Mouse (Mus musculus): ENCODE results near the gene Fbxw9. TPM values are rescaled to one million over a fixed set of nuclear protein-coding genes. Genes with fewer than 3 reads are reported as not detected.

The Fbxw9 gene
- polyA plus RNA-seq (2015; fragmentation: Nextera tagmentation; extraction: Ambion mirVana), result 29.0 and 29.4 TPM in 2 replicates

DNA sequence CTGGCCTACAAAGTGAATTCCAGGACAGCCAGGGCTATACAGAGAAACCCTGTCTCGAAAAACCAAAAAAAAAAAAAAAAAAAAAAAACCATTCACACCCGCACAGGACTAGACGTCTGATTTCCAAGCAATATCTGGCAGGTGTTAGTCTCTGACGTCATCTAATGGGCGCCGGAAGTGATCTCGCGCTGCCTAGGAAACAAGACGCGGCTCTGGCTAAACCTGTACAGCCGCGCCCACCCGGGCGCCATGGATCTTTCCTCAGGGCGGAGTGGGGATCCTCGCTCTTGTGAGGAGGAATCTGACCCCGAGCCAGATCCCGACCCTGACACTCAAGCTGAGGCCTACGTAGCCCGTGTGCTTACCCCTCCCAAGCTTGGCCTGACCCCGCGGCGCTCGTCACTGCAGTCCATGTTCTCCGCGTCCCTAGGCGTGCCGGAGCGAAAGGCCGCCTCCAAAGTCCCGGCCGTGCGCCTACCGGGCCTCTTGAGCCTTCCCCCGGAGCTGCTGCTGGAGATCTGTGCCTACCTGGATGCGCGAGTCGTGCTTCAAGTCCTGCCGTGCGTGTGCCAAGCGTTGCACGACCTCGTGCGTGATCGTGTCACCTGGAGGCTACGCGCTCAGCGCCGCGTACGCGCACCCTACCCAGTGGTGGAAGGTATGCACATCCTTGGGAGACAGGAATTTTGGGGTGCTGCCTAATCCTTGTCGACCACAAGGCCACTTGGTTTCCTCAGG is at the start of gene Fbxw9:
TSS of gene Fbxw9 (plus strand) at position 177 of the 738 bp plus-strand sequence.
- ATAC-seq (ENCODE audit: insufficient read depth, low FRiP score, low read depth), result peak; percentile 87
- 0 out of 2 replicates have a peak within 1 kb of the TSS, but pooled peaks have one; percentile 31 for H3K27ac ChIP-seq
- no peaks in the 10 kb centered on the region for H3K27me3 ChIP-seq (replicated peaks)

DNA sequence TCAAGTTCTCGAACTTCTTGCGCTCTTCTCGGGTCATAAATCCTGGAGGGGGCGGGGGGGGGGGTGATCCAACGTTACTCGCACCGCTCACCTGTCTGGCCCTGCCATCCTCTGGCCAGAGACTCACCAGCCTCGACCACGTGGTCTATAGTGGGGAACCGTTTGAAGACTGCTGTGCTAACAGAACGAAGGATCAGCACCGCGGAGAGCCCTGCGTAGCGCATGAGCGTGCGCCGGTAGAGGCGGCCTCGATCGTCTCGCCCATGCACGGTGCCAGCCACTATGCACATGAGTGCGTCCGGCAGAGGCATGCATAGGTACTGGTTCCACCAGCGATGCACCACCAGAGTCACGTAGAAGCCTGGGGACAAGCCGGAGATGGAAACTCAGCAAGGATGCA is 48.6 kb upstream of the Fbxw9 start:
- Histone ChIP-seq H3K4me2 (no peak overlapping the region), H3K4me3 (replicated peaks) (no peak overlapping the region), H3K27ac (no peak overlapping the region), H3K27me3 (replicated peaks) (peaks cover 40% of the 10 kb centered on the region), H3K9ac (no peak overlapping the region), H3K4me1 (peaks cover 4% of the 10 kb centered on the region; the same call in 1 of the 2 replicates), H3K36me3 (no peaks in the 10 kb centered on the region), H3K9me3 (no peaks in the 10 kb centered on the region)
- 9% methylated on average over 28 of the region's 28 CpGs for WGBS
- no peak for ATAC-seq (ENCODE audit: insufficient read depth, low FRiP score, low read depth)

More for the DNA sequence above, at the start of gene Fbxw9:
- under 1% methylated on average over 53 of the region's 53 CpGs for WGBS
- Histone ChIP-seq H3K9ac (peak within 1 kb of the TSS; percentile 61), H3K4me3 (replicated peaks) (peak within 1 kb of the TSS; percentile 92), H3K4me2 (peak within 1 kb of the TSS; percentile 96), H3K9me3 (no peaks in the 10 kb centered on the region), H3K36me3 (peaks cover 13% of the 10 kb centered on the region), H3K4me1 (peaks cover 9% of the 10 kb centered on the region; the same call in 1 of the 2 replicates)

DNA sequence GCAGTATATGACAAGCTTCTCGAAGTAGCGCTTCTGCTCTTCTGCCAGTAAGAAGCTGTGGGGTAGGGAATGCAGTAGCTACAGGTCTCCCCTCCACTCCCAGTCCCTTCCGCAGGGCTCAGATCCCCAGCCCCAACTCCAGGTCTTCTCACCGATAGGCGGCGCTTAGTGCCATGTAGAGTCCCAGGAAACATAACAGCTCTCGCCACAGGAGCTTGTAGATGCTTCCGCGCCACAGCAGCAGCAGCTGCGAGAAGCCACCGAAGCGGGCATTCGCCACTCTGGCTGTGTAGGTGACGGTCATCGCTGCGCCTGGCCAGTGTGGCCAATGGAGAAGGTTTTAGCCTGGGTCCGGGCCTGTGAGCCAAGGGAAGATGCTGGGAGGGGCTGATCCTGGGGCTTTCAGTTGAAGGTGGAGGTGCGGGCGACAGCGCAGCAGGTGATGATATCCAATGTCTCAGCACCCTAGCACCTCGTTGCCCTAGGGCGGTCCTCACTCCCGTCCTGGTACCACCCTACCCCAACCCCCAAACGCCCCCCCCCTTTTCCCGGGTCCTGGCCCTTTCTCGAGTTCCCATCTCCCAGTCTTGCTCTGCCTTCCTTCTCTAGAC is 46.5 kb upstream of the Fbxw9 start:
- no peaks in the 10 kb centered on the region for H3K9me3 ChIP-seq
- H3K4me1 ChIP-seq, result peaks cover 4% of the 10 kb centered on the region; the same call in 1 of the 2 replicates
- 3% methylated on average over 26 of the region's 26 CpGs for WGBS
- ATAC-seq (ENCODE audit: insufficient read depth, low FRiP score, low read depth), result peak; percentile 65
- peak overlapping the region; percentile 33; the same call in 1 of the 2 replicates for H3K4me3 ChIP-seq (replicated peaks)
- H3K9ac ChIP-seq, result 0 out of 2 replicates have a peak overlapping the region, but pooled peaks have one; percentile 14
- peaks cover 37% of the 10 kb centered on the region for H3K27me3 ChIP-seq (replicated peaks)
- H3K4me2 ChIP-seq, result peak overlapping the region; percentile 68
- peaks cover 6% of the 10 kb centered on the region; the same call in 1 of the 2 replicates for H3K36me3 ChIP-seq
- H3K27ac ChIP-seq, result no peak overlapping the region

DNA sequence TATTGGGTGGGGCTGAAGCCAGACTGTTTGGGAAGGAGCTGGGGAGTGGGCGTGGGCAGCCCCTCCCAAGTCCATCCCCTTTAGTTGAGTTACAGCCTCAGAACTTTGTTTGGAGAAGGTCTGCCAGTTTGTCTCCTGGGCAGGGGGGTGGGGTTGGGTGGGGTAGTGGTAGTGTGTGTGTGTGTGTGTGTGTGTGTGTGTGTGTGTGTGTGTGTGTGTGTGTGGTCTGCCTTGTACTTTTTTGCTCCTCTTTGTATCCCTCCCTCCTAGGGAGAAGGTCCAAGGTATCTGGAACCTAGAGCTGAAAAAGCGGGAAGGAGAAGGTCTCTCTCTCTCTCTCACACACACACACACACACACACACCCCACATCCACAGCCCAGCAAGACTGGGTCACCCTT is 45.4 kb upstream of the Fbxw9 start, which contains the start of gene Best2:
TSS of gene Best2 (minus strand) at position 101 of the 400 bp plus-strand sequence.
- 0 out of 2 replicates have a peak within 1 kb of the TSS, but pooled peaks have one; percentile 14 for H3K9ac ChIP-seq
- no peak within 1 kb of the TSS for H3K27ac ChIP-seq
- peak within 1 kb of the TSS; percentile 33; the same call in 1 of the 2 replicates for H3K4me3 ChIP-seq (replicated peaks)
- peaks cover 36% of the 10 kb centered on the region for H3K27me3 ChIP-seq (replicated peaks)
- peaks cover 16% of the 10 kb centered on the region for H3K36me3 ChIP-seq
- no peaks in the 10 kb centered on the region for H3K9me3 ChIP-seq
- WGBS, result 38% methylated on average over 2 of the region's 2 CpGs
- ATAC-seq (ENCODE audit: insufficient read depth, low FRiP score, low read depth), result no peak
- H3K4me1 ChIP-seq, result peaks cover 4% of the 10 kb centered on the region; the same call in 1 of the 2 replicates
- peak within 1 kb of the TSS; percentile 68 for H3K4me2 ChIP-seq

DNA sequence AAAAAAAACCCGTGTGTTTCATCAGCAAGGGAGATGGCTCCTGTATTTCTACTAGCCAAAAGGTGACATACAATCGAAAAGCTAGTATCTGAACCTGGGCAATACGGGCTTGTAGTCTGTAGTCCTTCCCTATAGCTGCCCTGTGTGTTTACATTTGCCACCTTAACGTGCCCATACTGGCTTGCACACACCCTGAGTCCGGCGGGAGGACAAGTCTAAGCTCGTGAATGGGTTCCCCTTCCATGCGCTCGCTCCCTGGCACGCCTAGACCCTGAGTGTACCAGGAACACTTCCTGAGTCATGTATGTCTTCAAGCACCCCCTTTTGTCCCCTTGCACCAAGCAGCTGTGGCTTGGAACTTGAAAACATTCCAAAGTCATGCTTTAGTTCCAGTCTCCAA is 43.1 kb upstream of the Fbxw9 start:
- Histone ChIP-seq H3K4me2 (no peak overlapping the region), H3K27ac (peak overlapping the region; percentile 63), H3K4me1 (peaks cover 4% of the 10 kb centered on the region; the same call in 1 of the 2 replicates), H3K9me3 (no peaks in the 10 kb centered on the region), H3K36me3 (peaks cover 38% of the 10 kb centered on the region), H3K9ac (no peak overlapping the region), H3K27me3 (replicated peaks) (peaks cover 21% of the 10 kb centered on the region), H3K4me3 (replicated peaks) (no peak overlapping the region)
- WGBS, result 60% methylated on average over 10 of the region's 10 CpGs
- ATAC-seq (ENCODE audit: insufficient read depth, low FRiP score, low read depth), result no peak

DNA sequence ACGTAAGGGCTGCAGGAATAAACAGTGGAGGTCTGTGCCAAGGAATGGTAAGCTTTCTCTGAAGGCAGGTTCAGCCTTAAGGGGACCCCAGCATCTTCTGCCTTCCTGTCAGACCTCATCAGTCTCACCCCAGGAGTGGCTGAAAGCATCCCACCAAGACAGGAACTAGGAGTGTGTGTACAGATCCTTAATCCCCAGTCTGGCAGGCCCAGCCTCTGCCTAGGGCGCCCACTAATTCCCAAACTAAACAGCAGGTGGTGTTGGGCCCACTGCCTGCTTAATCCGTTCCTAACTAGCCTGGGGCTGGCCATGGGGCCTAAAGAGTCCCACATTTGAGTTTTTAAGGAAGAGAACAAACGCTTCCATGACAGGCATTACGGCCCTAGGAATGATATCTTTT is 42.6 kb upstream of the Fbxw9 start:
- peaks cover 19% of the 10 kb centered on the region for H3K27me3 ChIP-seq (replicated peaks)
- no peak overlapping the region for H3K4me2 ChIP-seq
- no peak overlapping the region for H3K9ac ChIP-seq
- H3K36me3 ChIP-seq, result peaks cover 41% of the 10 kb centered on the region
- WGBS, result 53% methylated on average over 5 of the region's 5 CpGs
- ATAC-seq (ENCODE audit: insufficient read depth, low FRiP score, low read depth), result no peak
- peaks cover 4% of the 10 kb centered on the region; the same call in 1 of the 2 replicates for H3K4me1 ChIP-seq
- H3K27ac ChIP-seq, result peak overlapping the region; percentile 63
- no peaks in the 10 kb centered on the region for H3K9me3 ChIP-seq
- H3K4me3 ChIP-seq (replicated peaks), result no peak overlapping the region

DNA sequence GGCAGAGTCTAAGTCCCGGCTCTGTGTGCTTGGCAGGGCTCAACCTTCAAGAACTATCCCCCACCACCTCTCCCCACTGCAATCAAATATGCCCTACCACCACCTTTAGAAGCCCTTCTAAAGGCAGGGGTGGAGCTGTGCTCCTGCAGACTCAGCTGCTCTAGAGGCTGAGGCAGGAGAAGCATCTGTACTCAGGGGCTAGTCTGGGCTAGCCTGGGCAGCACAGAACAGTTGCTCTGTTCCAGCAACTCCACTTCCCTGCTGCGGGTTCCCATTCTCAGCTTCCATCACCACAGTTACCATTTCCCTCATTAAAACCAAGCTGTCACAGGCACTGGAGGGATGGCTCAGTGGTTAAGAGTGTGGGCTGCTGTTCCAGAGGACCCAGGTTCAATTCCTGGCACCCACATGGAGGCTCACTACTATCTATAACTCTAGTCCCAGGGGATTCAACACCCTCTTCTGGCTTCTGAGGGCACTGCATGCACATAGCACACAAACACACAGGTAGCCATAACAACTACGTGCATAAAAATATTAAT is 38.3 kb upstream of the Fbxw9 start:
- Histone ChIP-seq H3K4me3 (replicated peaks) (no peak overlapping the region), H3K27ac (no peak overlapping the region), H3K9me3 (no peaks in the 10 kb centered on the region), H3K4me2 (no peak overlapping the region), H3K27me3 (replicated peaks) (no peaks in the 10 kb centered on the region), H3K36me3 (peaks cover 52% of the 10 kb centered on the region), H3K9ac (no peak overlapping the region), H3K4me1 (peaks cover 18% of the 10 kb centered on the region)
- no peak for ATAC-seq (ENCODE audit: insufficient read depth, low FRiP score, low read depth)
- WGBS, result 89% methylated on average over 3 of the region's 3 CpGs

DNA sequence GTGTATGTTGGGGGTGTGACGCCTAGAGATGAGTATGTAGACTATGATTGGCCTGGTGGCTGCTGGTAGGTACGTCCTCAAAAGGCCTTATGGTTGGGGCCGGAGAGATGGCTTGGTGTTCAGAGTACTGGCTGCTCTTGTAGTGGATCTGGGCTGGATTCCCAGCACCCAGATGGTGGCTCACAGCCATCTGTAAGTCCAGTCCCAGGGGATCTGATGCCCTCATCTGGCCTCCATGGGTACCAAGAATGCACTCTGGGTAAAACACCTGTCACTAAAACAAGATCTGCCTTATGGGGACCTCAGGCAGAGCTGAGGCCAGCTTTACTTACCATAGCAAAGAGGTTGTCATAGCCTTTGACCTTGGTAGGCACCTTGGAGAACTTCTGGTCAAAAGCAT is 36.0 kb upstream of the Fbxw9 start:
- Histone ChIP-seq H3K4me3 (replicated peaks) (peak overlapping the region; percentile 90), H3K9me3 (no peaks in the 10 kb centered on the region)

DNA sequence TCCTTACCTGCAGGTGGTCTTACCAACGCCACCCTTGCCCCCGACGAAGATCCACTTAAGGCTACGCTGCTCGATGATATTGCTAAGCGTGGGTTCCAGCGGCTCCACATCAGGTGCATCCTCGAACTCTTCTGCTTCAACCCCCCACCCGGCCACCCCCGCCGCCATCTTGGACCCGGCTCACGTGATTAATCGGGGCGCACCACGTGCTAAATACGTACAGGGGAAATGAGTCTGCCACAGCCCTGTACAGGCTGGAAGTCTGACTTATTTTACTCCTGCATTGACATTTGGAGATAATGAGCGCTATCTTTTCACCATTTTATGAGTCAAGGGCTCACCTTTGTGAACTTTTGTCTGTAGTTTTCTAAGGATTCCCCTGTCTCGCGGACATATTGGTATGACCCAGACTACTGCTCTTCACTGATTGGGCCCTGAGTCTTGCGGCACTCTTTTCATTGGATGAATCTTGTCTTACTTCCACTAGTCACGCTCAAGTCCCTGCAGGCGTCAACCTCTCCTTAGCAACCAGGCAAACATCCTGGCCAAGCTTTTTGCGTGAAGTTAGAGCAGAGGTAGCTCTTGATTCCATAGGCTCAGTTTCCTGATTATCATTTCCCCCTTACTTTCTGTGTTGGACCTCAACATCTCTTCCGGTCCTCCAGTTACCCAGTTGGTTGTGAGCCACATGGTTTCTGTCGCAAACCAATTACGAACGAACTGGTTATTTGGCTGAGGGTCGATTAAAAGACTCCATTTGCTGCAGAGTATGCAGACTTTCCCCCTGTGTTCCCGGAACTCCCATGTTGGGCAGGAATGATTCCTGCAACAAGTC is 34.5 kb upstream of the Fbxw9 start, which contains the start of gene Asna1:
TSS of gene Asna1 (minus strand) at position 184 of the 835 bp plus-strand sequence.
- H3K36me3 ChIP-seq, result peaks cover 41% of the 10 kb centered on the region
- H3K4me1 ChIP-seq, result peaks cover 33% of the 10 kb centered on the region
- H3K27me3 ChIP-seq (replicated peaks), result no peaks in the 10 kb centered on the region
- peak within 1 kb of the TSS; percentile 60; the same call in 1 of the 2 replicates for H3K9ac ChIP-seq
- H3K27ac ChIP-seq, result peak within 1 kb of the TSS; percentile 79
- 3% methylated on average over 30 of the region's 30 CpGs for WGBS
- peak within 1 kb of the TSS; percentile 90 for H3K4me3 ChIP-seq (replicated peaks)
- peak within 1 kb of the TSS; percentile 90 for H3K4me2 ChIP-seq
- H3K9me3 ChIP-seq, result no peaks in the 10 kb centered on the region
- ATAC-seq (ENCODE audit: insufficient read depth, low FRiP score, low read depth), result peak; percentile 91

More for the DNA sequence above, 36.0 kb upstream of the Fbxw9 start:
- H3K4me2 ChIP-seq, result peak overlapping the region; percentile 90
- no peak overlapping the region for H3K27ac ChIP-seq
- H3K9ac ChIP-seq, result no peak overlapping the region
- H3K36me3 ChIP-seq, result peaks cover 41% of the 10 kb centered on the region
- peaks cover 28% of the 10 kb centered on the region for H3K4me1 ChIP-seq
- ATAC-seq (ENCODE audit: insufficient read depth, low FRiP score, low read depth), result no peak
- no peaks in the 10 kb centered on the region for H3K27me3 ChIP-seq (replicated peaks)
- WGBS, result 87% methylated on average over 3 of the region's 3 CpGs

DNA sequence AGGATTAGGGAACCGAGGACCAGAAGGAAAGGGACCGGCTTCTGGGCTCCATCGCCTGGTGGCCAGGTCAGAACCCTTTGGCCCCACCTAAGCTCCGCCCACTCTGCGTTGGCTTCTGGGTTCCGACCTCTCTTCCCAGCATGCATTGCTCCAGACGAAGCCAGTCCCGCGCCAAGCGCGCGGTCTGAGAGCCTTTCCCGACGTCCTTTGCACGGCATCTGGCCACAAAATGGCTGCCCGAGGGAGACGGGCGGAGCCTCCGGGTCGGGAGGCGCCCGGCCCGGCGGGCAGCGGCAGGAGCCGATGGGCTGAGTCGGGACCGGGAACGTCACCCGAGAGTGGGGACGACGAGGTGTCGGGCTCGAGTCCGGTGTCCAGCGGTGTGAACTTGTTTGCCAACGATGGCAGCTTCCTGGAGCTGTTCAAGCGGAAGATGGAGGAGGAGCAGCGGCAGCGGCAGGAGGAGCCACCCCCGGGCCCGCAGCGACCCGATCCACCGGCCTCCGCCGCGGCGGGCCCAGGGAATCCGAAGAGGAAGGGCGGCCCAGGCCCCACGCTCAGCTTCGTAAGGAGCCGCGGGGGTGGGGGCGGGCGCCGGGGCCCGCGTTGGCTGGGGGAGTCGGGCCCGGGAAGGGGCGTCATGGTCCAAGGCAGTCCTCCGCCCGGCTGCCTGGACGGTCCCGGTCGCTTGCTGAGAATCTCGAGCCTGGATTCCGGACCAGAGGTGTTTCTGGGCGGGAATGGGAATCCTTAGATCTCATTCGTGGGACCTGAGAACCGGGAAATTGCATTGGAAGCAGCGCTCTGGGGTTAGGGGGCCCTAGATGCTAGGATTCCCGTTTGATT is 33.0 kb upstream of the Fbxw9 start, which contains the start of gene Trir:
TSS of gene Trir (plus strand) at position 154 of the 846 bp plus-strand sequence.
- no peaks in the 10 kb centered on the region for H3K27me3 ChIP-seq (replicated peaks)
- peak within 1 kb of the TSS; percentile 90 for H3K4me3 ChIP-seq (replicated peaks)
- peaks cover 33% of the 10 kb centered on the region for H3K4me1 ChIP-seq
- no peaks in the 10 kb centered on the region for H3K9me3 ChIP-seq
- H3K27ac ChIP-seq, result peak within 1 kb of the TSS; percentile 88
- WGBS, result under 1% methylated on average over 72 of the region's 75 CpGs
- H3K36me3 ChIP-seq, result peaks cover 39% of the 10 kb centered on the region
- H3K9ac ChIP-seq, result peak within 1 kb of the TSS; percentile 100
- peak; percentile 82 for ATAC-seq (ENCODE audit: insufficient read depth, low FRiP score, low read depth)
- H3K4me2 ChIP-seq, result peak within 1 kb of the TSS; percentile 90
